Mouse (Mus musculus): ENCODE measurements around the gene Ntrk1. TPM values are rescaled to one million over a fixed set of nuclear protein-coding genes. Genes with fewer than 3 reads are reported as not detected.

Ntrk1 gene
- total RNA-seq, 1 experiment, result 3.8 TPM

DNA sequence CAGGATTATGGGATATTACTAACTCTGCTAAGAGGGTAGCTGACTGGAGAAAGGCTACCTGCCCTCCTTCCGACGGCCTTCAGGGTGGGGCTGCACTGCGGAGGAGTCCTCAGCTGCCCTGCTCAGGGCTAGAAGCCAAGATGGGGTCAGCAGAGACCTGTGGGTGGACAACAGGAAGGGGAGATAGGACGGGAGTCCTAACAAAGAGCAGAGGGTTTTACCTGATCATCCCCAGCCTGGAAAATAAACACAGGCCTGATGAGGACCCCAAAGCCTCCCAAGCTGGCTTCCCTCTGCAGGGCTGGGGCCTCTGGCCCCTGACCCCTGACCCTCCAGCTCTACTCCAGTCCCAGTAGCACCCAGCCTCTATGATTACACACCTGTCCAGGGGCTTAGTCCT is 31.8 kb downstream of the Ntrk1 start:
- Histone ChIP-seq H3K27ac (ENCODE audit: insufficient read depth, low read depth, low read length, poor library complexity, severe bottlenecking) (no peak overlapping the region), H3K9ac (ENCODE audit: insufficient read depth, low read depth, low read length, poor library complexity, severe bottlenecking) (no peak overlapping the region), H3K4me1 (ENCODE audit: control insufficient read depth in 2 of 2, insufficient read depth in 2 of 2, low read length in 2 of 2, poor library complexity in 1 of 2) (peaks cover 1 to 26% of the 10 kb centered on the region in 2 experiments; a peak in 2 of 4 replicates), H3K36me3 (ENCODE audit: control insufficient read depth, insufficient read depth, low read length, poor library complexity, severe bottlenecking) (no peaks in the 10 kb centered on the region), H3K9me3 (ENCODE audit: control insufficient read depth, insufficient read depth, low read depth, low read length) (no peaks in the 10 kb centered on the region), H3K4me3 (ENCODE audit: insufficient read depth in 1 of 2, low read depth in 1 of 2, low read length in 2 of 2, poor library complexity in 1 of 2, severe bottlenecking in 1 of 2) (no peak overlapping the region)
- no peak for TF ChIP-seq CHD2 (IDR thresholded peaks at IDR 0.05; ENCODE audit: low read depth, low read length)
- no peak for TF ChIP-seq ZC3H11A (IDR thresholded peaks at IDR 0.05; ENCODE audit: borderline replicate concordance, low read depth, low read length)
- TF ChIP-seq HCFC1 (IDR thresholded peaks at IDR 0.05; ENCODE audit: borderline replicate concordance, insufficient read depth, low read length), result no peak
- TF ChIP-seq MAFK (IDR thresholded peaks at IDR 0.05; ENCODE audit: insufficient read depth, low read depth, low read length), result no peak
- no peak for TF ChIP-seq ZNF384 (IDR thresholded peaks at IDR 0.05; ENCODE audit: low read depth, low read length)
- in situ Hi-C loops (cut with MboI; ENCODE audit: low sequenced_read_pairs in 2 of 2, unreplicated experiment in 2 of 2), result no loop called here
- DNase-seq (ENCODE audit: low read depth, low spot score), result no peak

DNA sequence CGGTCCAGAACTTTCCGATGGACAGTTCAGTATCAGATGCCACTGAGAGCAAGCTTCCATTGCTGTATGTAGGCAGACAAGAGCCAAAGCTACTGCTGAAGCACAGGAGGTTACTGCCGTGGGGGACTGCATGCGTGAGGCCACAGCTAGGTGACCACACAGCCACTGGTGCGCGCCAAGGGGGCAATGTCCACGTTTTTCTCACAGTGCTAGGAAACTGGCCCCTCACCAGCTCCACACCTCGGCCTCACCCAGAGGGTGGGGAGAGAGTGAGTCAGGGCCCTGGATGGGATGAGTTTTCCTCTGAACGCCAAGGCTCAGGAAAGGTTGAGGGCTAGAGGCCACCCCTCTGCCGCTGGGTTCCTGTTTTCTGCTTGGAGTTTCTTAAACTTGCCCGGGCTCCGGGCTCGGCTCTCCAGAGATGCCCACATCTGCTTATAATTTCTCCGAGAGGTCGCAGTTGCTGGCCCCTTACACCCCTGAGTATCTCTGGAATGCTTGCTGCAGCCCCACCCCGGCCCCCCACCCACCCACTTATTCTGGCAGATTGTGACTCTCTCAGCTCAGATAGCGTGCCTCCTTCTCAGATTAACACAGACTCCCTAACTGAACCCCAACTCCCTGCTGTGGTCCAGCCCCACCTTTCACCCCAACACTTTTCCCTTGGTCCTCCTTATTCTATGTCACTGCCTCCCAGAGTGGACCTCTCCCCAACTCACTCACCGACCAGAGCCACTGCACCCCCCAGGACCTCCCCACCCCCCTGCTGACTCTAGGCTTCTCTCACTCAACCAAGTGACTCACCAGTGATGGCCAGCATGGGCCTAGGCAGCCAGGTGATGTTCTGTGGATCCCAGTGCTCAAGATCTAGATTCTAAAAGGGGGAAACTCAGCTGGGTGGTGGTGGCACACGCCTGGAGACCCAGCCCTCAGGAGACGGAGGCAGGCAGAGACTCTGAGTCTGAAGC is 33.3 kb downstream of the Ntrk1 start:
- peaks cover 1 to 26% of the 10 kb centered on the region in 2 experiments; a peak in 2 of 4 replicates for H3K4me1 ChIP-seq (ENCODE audit: control insufficient read depth in 2 of 2, insufficient read depth in 2 of 2, low read length in 2 of 2, poor library complexity in 1 of 2)
- in situ Hi-C loops (cut with MboI; ENCODE audit: low sequenced_read_pairs in 2 of 2, unreplicated experiment in 2 of 2), result no loop called here
- DNase-seq (ENCODE audit: low read depth, low spot score), result no peak
- H3K9me3 ChIP-seq (ENCODE audit: control insufficient read depth, insufficient read depth, low read depth, low read length), result no peaks in the 10 kb centered on the region
- TF ChIP-seq ZC3H11A (IDR thresholded peaks at IDR 0.05; ENCODE audit: borderline replicate concordance, low read depth, low read length), result no peak
- TF ChIP-seq ZNF384 (IDR thresholded peaks at IDR 0.05; ENCODE audit: low read depth, low read length), result no peak
- TF ChIP-seq HCFC1 (IDR thresholded peaks at IDR 0.05; ENCODE audit: borderline replicate concordance, insufficient read depth, low read length), result no peak
- TF ChIP-seq MAFK (IDR thresholded peaks at IDR 0.05; ENCODE audit: insufficient read depth, low read depth, low read length), result no peak
- no peak for TF ChIP-seq CHD2 (IDR thresholded peaks at IDR 0.05; ENCODE audit: low read depth, low read length)
- H3K27ac ChIP-seq (ENCODE audit: insufficient read depth, low read depth, low read length, poor library complexity, severe bottlenecking), result no peak overlapping the region
- H3K4me3 ChIP-seq (ENCODE audit: insufficient read depth in 1 of 2, low read depth in 1 of 2, low read length in 2 of 2, poor library complexity in 1 of 2, severe bottlenecking in 1 of 2), result no peak overlapping the region
- no peak overlapping the region for H3K9ac ChIP-seq (ENCODE audit: insufficient read depth, low read depth, low read length, poor library complexity, severe bottlenecking)
- no peaks in the 10 kb centered on the region for H3K36me3 ChIP-seq (ENCODE audit: control insufficient read depth, insufficient read depth, low read length, poor library complexity, severe bottlenecking)

DNA sequence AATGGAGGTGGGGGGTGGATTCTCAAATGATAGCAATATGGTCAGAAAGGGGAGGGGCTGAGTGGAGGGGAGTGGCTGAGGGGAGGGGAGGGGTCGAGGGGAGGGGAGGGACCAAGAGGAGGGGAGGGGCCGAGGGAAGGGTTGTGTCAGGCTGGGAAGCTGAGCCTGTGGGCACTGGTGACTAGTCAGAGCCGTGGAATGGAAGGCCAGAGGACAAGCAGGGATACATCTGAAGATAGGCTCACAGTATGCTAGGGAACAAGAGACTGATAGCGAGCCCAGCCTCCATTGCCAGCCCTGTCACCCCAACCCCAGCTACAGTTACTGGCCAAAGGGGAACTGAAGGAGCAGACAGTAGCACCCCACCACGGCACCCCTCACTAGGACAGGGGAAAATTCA is 36.3 kb downstream of the Ntrk1 start:
- H3K27ac ChIP-seq (ENCODE audit: insufficient read depth, low read depth, low read length, poor library complexity, severe bottlenecking), result no peak overlapping the region

DNA sequence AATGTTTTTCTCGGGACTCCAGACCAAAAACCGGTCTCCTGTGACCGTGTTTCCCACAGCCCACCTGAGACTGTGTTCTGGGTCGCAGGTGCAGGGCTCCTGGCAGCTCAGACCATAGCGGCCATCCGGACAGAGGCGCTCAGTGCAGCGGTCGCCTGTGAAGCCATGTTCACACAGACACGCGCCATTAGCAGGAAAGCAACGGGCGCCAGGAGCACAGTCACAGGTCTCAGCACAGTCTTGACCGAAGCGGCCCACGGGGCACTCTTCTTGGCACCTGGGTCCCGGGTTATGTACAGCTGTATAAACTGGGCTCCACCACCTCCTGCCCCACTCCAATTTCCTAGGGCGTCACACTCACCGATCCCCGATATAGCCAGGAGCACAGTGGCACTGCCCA is 38.5 kb downstream of the Ntrk1 start:
- H3K9me3 ChIP-seq (ENCODE audit: control insufficient read depth, insufficient read depth, low read depth, low read length), result no peaks in the 10 kb centered on the region
- 0 out of 2 replicates have a peak overlapping the region, but pooled peaks have one; percentile 1 for H3K9ac ChIP-seq (ENCODE audit: insufficient read depth, low read depth, low read length, poor library complexity, severe bottlenecking)
- in situ Hi-C loops (cut with MboI; ENCODE audit: low sequenced_read_pairs in 2 of 2, unreplicated experiment in 2 of 2), result no loop called here
- no peak for DNase-seq (ENCODE audit: low read depth, low spot score)
- peak overlapping the region; percentile 27 to 46 for H3K4me3 ChIP-seq (ENCODE audit: insufficient read depth in 1 of 2, low read depth in 1 of 2, low read length in 2 of 2, poor library complexity in 1 of 2, severe bottlenecking in 1 of 2)
- no peaks in the 10 kb centered on the region for H3K36me3 ChIP-seq (ENCODE audit: control insufficient read depth, insufficient read depth, low read length, poor library complexity, severe bottlenecking)
- no peak for TF ChIP-seq ZC3H11A (IDR thresholded peaks at IDR 0.05; ENCODE audit: borderline replicate concordance, low read depth, low read length)
- TF ChIP-seq HCFC1 (IDR thresholded peaks at IDR 0.05; ENCODE audit: borderline replicate concordance, insufficient read depth, low read length), result no peak
- no peak for TF ChIP-seq ZNF384 (IDR thresholded peaks at IDR 0.05; ENCODE audit: low read depth, low read length)
- no peak for TF ChIP-seq MAFK (IDR thresholded peaks at IDR 0.05; ENCODE audit: insufficient read depth, low read depth, low read length)
- TF ChIP-seq CHD2 (IDR thresholded peaks at IDR 0.05; ENCODE audit: low read depth, low read length), result no peak
- no peak overlapping the region for H3K27ac ChIP-seq (ENCODE audit: insufficient read depth, low read depth, low read length, poor library complexity, severe bottlenecking)
- peaks cover 1 to 8% of the 10 kb centered on the region in 2 experiments; a peak in 2 of 4 replicates for H3K4me1 ChIP-seq (ENCODE audit: control insufficient read depth in 2 of 2, insufficient read depth in 2 of 2, low read length in 2 of 2, poor library complexity in 1 of 2)

More for the DNA sequence above, 36.3 kb downstream of the Ntrk1 start:
- no peak for DNase-seq (ENCODE audit: low read depth, low spot score)
- TF ChIP-seq HCFC1 (IDR thresholded peaks at IDR 0.05; ENCODE audit: borderline replicate concordance, insufficient read depth, low read length) (no peak), ZC3H11A (IDR thresholded peaks at IDR 0.05; ENCODE audit: borderline replicate concordance, low read depth, low read length) (no peak), ZNF384 (IDR thresholded peaks at IDR 0.05; ENCODE audit: low read depth, low read length) (no peak), CHD2 (IDR thresholded peaks at IDR 0.05; ENCODE audit: low read depth, low read length) (no peak), MAFK (IDR thresholded peaks at IDR 0.05; ENCODE audit: insufficient read depth, low read depth, low read length) (no peak)
- no peak overlapping the region for H3K9ac ChIP-seq (ENCODE audit: insufficient read depth, low read depth, low read length, poor library complexity, severe bottlenecking)
- H3K9me3 ChIP-seq (ENCODE audit: control insufficient read depth, insufficient read depth, low read depth, low read length), result no peaks in the 10 kb centered on the region
- in situ Hi-C loops (cut with MboI; ENCODE audit: low sequenced_read_pairs in 2 of 2, unreplicated experiment in 2 of 2), result no loop called here
- H3K4me1 ChIP-seq (ENCODE audit: control insufficient read depth in 2 of 2, insufficient read depth in 2 of 2, low read length in 2 of 2, poor library complexity in 1 of 2), result peaks cover 1 to 19% of the 10 kb centered on the region in 2 experiments; a peak in 2 of 4 replicates
- no peaks in the 10 kb centered on the region for H3K36me3 ChIP-seq (ENCODE audit: control insufficient read depth, insufficient read depth, low read length, poor library complexity, severe bottlenecking)
- no peak overlapping the region for H3K4me3 ChIP-seq (ENCODE audit: insufficient read depth in 1 of 2, low read depth in 1 of 2, low read length in 2 of 2, poor library complexity in 1 of 2, severe bottlenecking in 1 of 2)

Measured in ES-E14 (cell line).